Mouse (Mus musculus) thymus, adult 2 months (tissue): ENCODE measurements around the gene Scn4b. TPM values are rescaled to one million over a fixed set of nuclear protein-coding genes. Genes with fewer than 3 reads are reported as not detected.

ENCODE experiments used
- DNase-seq: peaks from one replicate; pipeline ENCODE4 v3.0.0; 2021
- H3K27ac ChIP-seq: fragments of 200-500 bp; 2 replicates; pipeline ENCODE4 v1.5.1; 2012; ENCODE audit warnings: low read length, control low read depth; ENCODE audit not compliant: control insufficient read depth, insufficient read depth
- H3K27me3 ChIP-seq: fragments of 200-500 bp; 2 replicates; pipeline ENCODE4 v1.6.1; 2012; ENCODE audit warnings: mild to moderate bottlenecking, low read length, moderate library complexity, mixed read lengths; ENCODE audit not compliant: control insufficient read depth, insufficient read depth
- H3K36me3 ChIP-seq: fragments of 200-500 bp; 2 replicates; pipeline ENCODE4 v1.6.1; 2012; ENCODE audit warnings: mild to moderate bottlenecking, low read length, moderate library complexity; ENCODE audit not compliant: control insufficient read depth, insufficient read depth
- H3K4me1 ChIP-seq: fragments of 200-500 bp; replicated peaks from 2 replicates; pipeline ENCODE4 v1.6.1; 2012; ENCODE audit warnings: low read length; ENCODE audit not compliant: control insufficient read depth, insufficient read depth
- H3K4me3 ChIP-seq: fragments of 200-500 bp; 2 replicates; pipeline ENCODE4 v1.5.1; 2012; ENCODE audit warnings: mild to moderate bottlenecking, low read length, control low read depth, moderate library complexity; ENCODE audit not compliant: control insufficient read depth, insufficient read depth
- CTCF ChIP-seq: fragments of 200-500 bp; IDR thresholded peaks from 2 replicates; pipeline ENCODE4 v1.5.1; 2012; ENCODE audit warnings: mild to moderate bottlenecking, control low read depth, low read length, moderate library complexity, borderline replicate concordance; ENCODE audit not compliant: control insufficient read depth, poor library complexity, insufficient read depth; ENCODE audit errors: extremely low read depth
- POLR2A ChIP-seq: fragments of 200-500 bp; IDR thresholded peaks from 2 replicates; pipeline ENCODE4 v1.6.1; 2012; ENCODE audit warnings: mild to moderate bottlenecking, low read length, control low read depth, moderate library complexity; ENCODE audit not compliant: control insufficient read depth, poor library complexity, insufficient read depth; ENCODE audit errors: extremely low read depth
- WGBS: fragments of 180-500 bp; shearing (Covaris S2); methylation state at CpG from one replicate; pipeline ENCODE4 v1.1.7; 2018; 5-methylcytosine and 5-hydroxymethylcytosine counted together
- polyA plus RNA-seq: library from polyadenylated mRNA; depleted of rRNA; stranded (reverse); fragments of >200 nt; gene quantifications from 2 replicates; pipeline ENCODE4 v1.2.3, GENCODE M21; 2012; rRNA removed

Scn4b gene
- polyA plus RNA-seq: 20.5 and 26.2 TPM in 2 replicates

- H3K4me3 ChIP-seq: peak within 1 kb of the TSS; percentile 59
Observed at GRCm38 (mm10) chr9:45138191-45139032, at the start of gene Scn4b. Scn4b (plus strand) TSS chr9:45138395.

DNA sequence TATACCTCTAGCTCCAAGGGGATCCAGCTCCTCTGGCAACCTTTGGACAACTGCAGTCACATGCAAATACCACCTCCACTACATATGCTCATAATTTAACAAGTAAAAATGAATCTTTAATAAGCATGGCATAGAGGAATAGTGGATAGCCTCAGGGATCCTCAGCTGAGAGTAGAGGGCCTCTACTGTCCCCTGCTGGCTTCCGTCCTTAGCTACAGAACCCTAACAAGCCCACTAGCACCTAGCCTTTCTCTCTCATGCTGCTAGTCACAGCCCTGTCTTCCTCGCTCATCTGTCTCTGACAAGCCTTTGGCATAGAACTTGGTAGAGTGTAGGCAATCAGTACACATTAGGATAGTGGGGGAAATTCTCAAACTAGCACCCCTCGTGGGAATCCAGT is 47.4 kb upstream of the Scn4b start:
- H3K4me3 ChIP-seq: no peak overlapping the region
- WGBS: 90% methylated on average over 3 of the region's 3 CpGs
- no peak for DNase-seq

More at GRCm38 (mm10) chr9:45138191-45139032, at the start of gene Scn4b:
- Histone ChIP-seq H3K27ac (peak within 1 kb of the TSS; percentile 9; the same call in 1 of the 2 replicates), H3K27me3 (no peaks in the 10 kb centered on the region), H3K36me3 (no peaks in the 10 kb centered on the region), H3K4me1 (peaks cover 31% of the 10 kb centered on the region)
- peak; percentile 60 for DNase-seq
- WGBS: under 1% methylated on average over 75 of the region's 76 CpGs
- TF ChIP-seq POLR2A (no peak), CTCF (no peak)

DNA sequence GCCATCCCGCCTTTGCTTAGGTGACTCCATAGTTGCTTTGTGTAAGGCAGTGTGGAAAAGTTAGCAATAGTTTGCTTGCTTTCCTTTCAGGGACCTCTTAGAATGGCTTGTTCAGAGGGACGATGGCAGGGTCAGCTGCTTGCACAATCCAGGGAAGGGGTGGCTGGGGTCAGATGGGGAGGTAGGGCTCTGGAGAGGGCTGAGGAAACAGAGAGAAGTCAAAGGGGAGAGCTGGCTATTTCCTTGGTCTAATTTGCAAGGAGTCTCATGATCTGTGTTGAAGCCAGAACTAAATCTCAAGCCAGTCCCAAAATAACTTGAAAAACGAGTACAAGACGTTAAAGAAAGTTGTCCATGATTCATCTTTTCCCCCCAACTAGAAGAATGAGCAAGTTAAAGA is 45.6 kb upstream of the Scn4b start:
- no peaks in the 10 kb centered on the region for H3K27me3 ChIP-seq
- DNase-seq: no peak

More for the DNA sequence above, 47.4 kb upstream of the Scn4b start:
- TF ChIP-seq POLR2A (no peak), CTCF (no peak)
- Histone ChIP-seq H3K27ac (no peak overlapping the region), H3K4me1 (peaks cover 23% of the 10 kb centered on the region), H3K36me3 (no peaks in the 10 kb centered on the region), H3K27me3 (no peaks in the 10 kb centered on the region)

DNA sequence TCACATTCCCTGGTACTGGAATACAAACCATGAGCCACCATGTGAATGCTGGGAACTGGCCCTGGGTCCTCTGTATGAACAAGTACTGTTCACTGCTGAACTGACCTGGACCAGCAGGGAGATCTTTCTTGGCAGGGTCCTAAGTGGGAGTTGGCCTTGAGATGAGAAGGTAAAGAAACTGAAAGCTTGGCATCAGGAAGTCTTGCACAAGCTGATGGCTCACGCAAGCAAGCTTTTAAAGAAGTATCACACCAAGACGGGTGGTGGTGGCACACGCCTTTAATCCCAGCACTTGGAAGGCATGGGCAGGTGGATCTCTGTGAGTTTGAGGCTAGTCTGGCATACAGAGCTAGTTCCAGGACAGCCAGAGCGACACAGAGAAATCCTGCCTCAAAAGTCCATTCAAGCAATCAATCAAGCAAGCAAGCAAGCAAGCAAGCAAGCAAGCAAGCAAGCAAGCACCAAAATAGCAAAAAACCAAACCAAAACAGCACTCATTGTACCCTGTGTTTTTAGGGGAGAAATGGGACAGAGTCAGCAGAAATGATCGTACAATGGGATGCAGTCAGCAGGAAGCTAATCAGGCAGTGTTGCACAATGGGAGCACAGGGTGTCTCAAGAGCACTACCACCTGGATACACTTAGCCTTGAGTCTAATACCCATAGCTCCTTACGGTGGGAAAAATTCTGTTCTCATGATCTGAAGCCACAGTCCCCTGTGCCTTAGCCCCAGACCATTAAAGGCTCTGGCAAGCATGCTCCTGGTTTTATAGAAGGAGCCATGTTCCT is 42.9 kb upstream of the Scn4b start:
- peaks cover 37% of the 10 kb centered on the region for H3K4me1 ChIP-seq
- TF ChIP-seq POLR2A (no peak), CTCF (no peak)
- DNase-seq: no peak
- H3K27me3 ChIP-seq: no peaks in the 10 kb centered on the region
- WGBS: 64% methylated on average over 6 of the region's 6 CpGs
- H3K36me3 ChIP-seq: no peaks in the 10 kb centered on the region
- H3K4me3 ChIP-seq: no peak overlapping the region
- no peak overlapping the region for H3K27ac ChIP-seq

More for the DNA sequence above, 45.6 kb upstream of the Scn4b start:
- H3K4me3 ChIP-seq: no peak overlapping the region
- no peaks in the 10 kb centered on the region for H3K36me3 ChIP-seq
- H3K4me1 ChIP-seq: peaks cover 17% of the 10 kb centered on the region
- H3K27ac ChIP-seq: peak overlapping the region; percentile 1; the same call in 1 of the 2 replicates
- TF ChIP-seq POLR2A: no peak
- TF ChIP-seq CTCF: no peak
- WGBS: 57% methylated on average over 4 of the region's 4 CpGs

DNA sequence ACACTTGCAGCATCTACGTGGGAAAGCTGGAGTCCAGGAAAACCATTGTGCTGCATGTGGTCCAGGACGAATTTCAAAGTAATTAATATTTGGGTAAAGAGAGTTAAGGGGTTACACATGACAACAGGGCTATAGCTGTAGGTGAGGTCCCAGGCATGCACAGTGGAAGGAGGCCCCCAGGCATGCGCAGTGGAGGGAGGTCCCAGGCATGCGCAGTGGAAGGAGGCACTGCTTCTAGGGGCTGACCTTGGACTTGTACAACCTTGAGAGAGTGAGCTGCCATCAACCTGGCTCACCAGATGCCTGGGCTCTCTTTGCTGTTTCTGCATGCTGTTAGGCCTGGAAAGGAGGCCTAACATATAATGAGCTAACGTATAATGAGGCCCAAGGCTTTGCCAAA is 40.3 kb upstream of the Scn4b start:
- no peak for DNase-seq
- H3K27ac ChIP-seq: no peak overlapping the region
- peaks cover 31% of the 10 kb centered on the region for H3K4me1 ChIP-seq
- no peak overlapping the region for H3K4me3 ChIP-seq
- 90% methylated on average over 5 of the region's 5 CpGs for WGBS
- TF ChIP-seq POLR2A (no peak), CTCF (no peak)
- no peaks in the 10 kb centered on the region for H3K27me3 ChIP-seq
- H3K36me3 ChIP-seq: no peaks in the 10 kb centered on the region

GRCm38 (mm10) chr9:45098426-45098825 is 39.8 kb upstream of the Scn4b start:
- 8% methylated on average over 3 of the region's 3 CpGs for WGBS
- H3K4me1 ChIP-seq: peaks cover 35% of the 10 kb centered on the region
- TF ChIP-seq POLR2A: no peak
- no peak for TF ChIP-seq CTCF
- DNase-seq: peak; percentile 61
- no peak overlapping the region for H3K27ac ChIP-seq
- H3K36me3 ChIP-seq: no peaks in the 10 kb centered on the region
- H3K4me3 ChIP-seq: no peak overlapping the region
- no peaks in the 10 kb centered on the region for H3K27me3 ChIP-seq
